Mouse (Mus musculus) forebrain, embryonic 16.5 days (tissue): ENCODE measurements around the gene Rnh1. TPM values are rescaled to one million over a fixed set of nuclear protein-coding genes. Genes with fewer than 3 reads are reported as not detected.

ENCODE experiments used
- microRNA counts: library from miRNA; unstranded; fragments of <30 nt; microRNA quantifications from one replicate; lab custom pipeline; 2016
- microRNA-seq: library from miRNA; unstranded; fragments of <30 nt; microRNA quantifications from one replicate; pipeline ENCODE4, GENCODE M21; 2017
- polyA plus RNA-seq: library from polyadenylated mRNA; unstranded; fragments of >200 nt; fragmentation: Nextera tagmentation; extraction: Ambion mirVana; gene quantifications from 2 replicates; pipeline ENCODE4 v1.2.1, GENCODE M21; 2015

Gene Rnh1
- polyA plus RNA-seq, 1 experiment from 2014 or later = 41.0 TPM

MicroRNAs encoded within 50 kb of the gene (microRNA counts, 519-probe panel; counts per million panel counts)
- microRNA mmu-miR-210 (lab: Ali Mortazavi, UCI) = 2,639 counts per million, percentile 67 among the panel's probes with 10 or more counts

Small RNA genes lying within 50 kb of the gene (microRNA-seq; reads per million reads assigned to microRNA genes)
- 279 reads per million, percentile 67 among the genes with 10 or more reads in this experiment for gene Mir210

Other genes with a start within 250 kb of the Rnh1 start
- 8.9 and 10.1 TPM in 2 replicates for gene Pgghg, start 231.5 kb downstream of the Rnh1 start, polyA plus RNA-seq
- 0.38 and 2.1 TPM in 2 replicates for gene Ifitm5, start 222.6 kb downstream of the Rnh1 start, polyA plus RNA-seq
- not detected in 2 replicates for gene Gm45717, start 216.9 kb downstream of the Rnh1 start, polyA plus RNA-seq
- gene Ifitm2, start 216.9 kb downstream of the Rnh1 start, polyA plus RNA-seq = 126 and 150 TPM in 2 replicates
- gene Ifitm1, start 205.6 kb downstream of the Rnh1 start, polyA plus RNA-seq = 9.0 and 11.2 TPM in 2 replicates
- gene Ifitm3, start 162.1 kb downstream of the Rnh1 start, polyA plus RNA-seq = 21.0 and 26.1 TPM in 2 replicates
- gene Ifitm6, start 154.9 kb downstream of the Rnh1 start, polyA plus RNA-seq = 0.40 and 0.57 TPM in 2 replicates
- gene Gm17387, start 143.7 kb downstream of the Rnh1 start, polyA plus RNA-seq = not detected in 2 replicates
- 45.4 and 53.0 TPM in 2 replicates for gene B4galnt4, start 111.8 kb downstream of the Rnh1 start, polyA plus RNA-seq
- gene Pkp3, start 94.6 kb downstream of the Rnh1 start, polyA plus RNA-seq = 0.17 TPM in 1 of 2 replicates, not detected in the other
- 2.1 TPM in 2 replicates for gene Sigirr, start 72.3 kb downstream of the Rnh1 start, polyA plus RNA-seq
- gene Ano9, start 55.1 kb downstream of the Rnh1 start, polyA plus RNA-seq = 0.21 and 0.22 TPM in 2 replicates
- gene Ptdss2, start 50.5 kb downstream of the Rnh1 start, polyA plus RNA-seq = 74.9 and 78.9 TPM in 2 replicates
- gene Hras, start 21.1 kb upstream of the Rnh1 start, polyA plus RNA-seq = 105 and 113 TPM in 2 replicates
- gene Lrrc56, start 21.3 kb upstream of the Rnh1 start, polyA plus RNA-seq = 10.0 and 13.9 TPM in 2 replicates
- 0.76 and 1.2 TPM in 2 replicates for gene Lmntd2, start 41.2 kb upstream of the Rnh1 start, polyA plus RNA-seq
- gene Rassf7, start 43.0 kb upstream of the Rnh1 start, polyA plus RNA-seq = 22.9 and 23.6 TPM in 2 replicates
- gene Phrf1, start 55.9 kb upstream of the Rnh1 start, polyA plus RNA-seq = 90.2 and 96.1 TPM in 2 replicates
- 0.76 and 1.9 TPM in 2 replicates for gene Irf7, start 93.6 kb upstream of the Rnh1 start, polyA plus RNA-seq
- gene Cdhr5, start 103.9 kb upstream of the Rnh1 start, polyA plus RNA-seq = not detected in 2 replicates
- 0.55 and 2.0 TPM in 2 replicates for gene Sct, start 106.3 kb upstream of the Rnh1 start, polyA plus RNA-seq
- 0.47 and 0.52 TPM in 2 replicates for gene Drd4, start 119.1 kb upstream of the Rnh1 start, polyA plus RNA-seq
- 144 and 164 TPM in 2 replicates for gene Deaf1, start 154.8 kb upstream of the Rnh1 start, polyA plus RNA-seq
- 53.6 and 62.2 TPM in 2 replicates for gene Tmem80, start 154.9 kb upstream of the Rnh1 start, polyA plus RNA-seq
- gene Eps8l2, start 166.0 kb upstream of the Rnh1 start, polyA plus RNA-seq = 0.67 and 0.93 TPM in 2 replicates
- gene Taldo1, start 219.3 kb upstream of the Rnh1 start, polyA plus RNA-seq = 342 and 375 TPM in 2 replicates
- 56.4 and 65.9 TPM in 2 replicates for gene Gatd1, start 241.3 kb upstream of the Rnh1 start, polyA plus RNA-seq